Mouse (Mus musculus) limb, embryonic 10.5 days (tissue): ENCODE data around the gene March11. TPM values are rescaled to one million over a fixed set of nuclear protein-coding genes. Genes with fewer than 3 reads are reported as not detected.

ENCODE experiments used
- DNase-seq: peaks from one replicate; pipeline ENCODE4 v3.0.0-alpha.2; 2017; ENCODE audit warnings: low spot score
- H3K27ac ChIP-seq: fragments of 300-500 bp; sonication (generic); 2 replicates; pipeline ENCODE4 v1.5.1; 2016; ENCODE audit warnings: mild to moderate bottlenecking
- H3K27me3 ChIP-seq: fragments of 300-500 bp; sonication (generic); 2 replicates; pipeline ENCODE4 v1.6.1; 2016; ENCODE audit warnings: low read depth, mild to moderate bottlenecking; ENCODE audit not compliant: poor library complexity, severe bottlenecking
- H3K36me3 ChIP-seq: fragments of 300-500 bp; sonication (generic); 2 replicates; pipeline ENCODE4 v1.6.1; 2016; ENCODE audit warnings: mild to moderate bottlenecking, moderate library complexity
- H3K4me1 ChIP-seq: fragments of 300-500 bp; sonication (generic); 2 replicates; pipeline ENCODE4 v1.6.1; 2016
- H3K4me3 ChIP-seq: fragments of 300-500 bp; sonication (generic); 2 replicates; pipeline ENCODE4 v1.5.1; 2016; ENCODE audit warnings: mild to moderate bottlenecking, moderate library complexity
- H3K9me3 ChIP-seq: fragments of 300-500 bp; sonication (generic); replicated peaks from 2 replicates; pipeline ENCODE4 v1.6.1; 2016; ENCODE audit warnings: mild to moderate bottlenecking
- WGBS: fragments of 180-500 bp; shearing (Covaris S2); methylation state at CpG from one replicate; pipeline ENCODE4 v1.1.7; 2016; 5-methylcytosine and 5-hydroxymethylcytosine counted together
- polyA plus RNA-seq: library from polyadenylated mRNA; unstranded; fragments of >200 nt; fragmentation: Nextera tagmentation; extraction: Ambion mirVana; gene quantifications from 2 replicates; pipeline ENCODE4 v1.2.1, GENCODE M21; 2016

The March11 gene
- 0.24 and 0.30 TPM in 2 replicates for polyA plus RNA-seq

DNA sequence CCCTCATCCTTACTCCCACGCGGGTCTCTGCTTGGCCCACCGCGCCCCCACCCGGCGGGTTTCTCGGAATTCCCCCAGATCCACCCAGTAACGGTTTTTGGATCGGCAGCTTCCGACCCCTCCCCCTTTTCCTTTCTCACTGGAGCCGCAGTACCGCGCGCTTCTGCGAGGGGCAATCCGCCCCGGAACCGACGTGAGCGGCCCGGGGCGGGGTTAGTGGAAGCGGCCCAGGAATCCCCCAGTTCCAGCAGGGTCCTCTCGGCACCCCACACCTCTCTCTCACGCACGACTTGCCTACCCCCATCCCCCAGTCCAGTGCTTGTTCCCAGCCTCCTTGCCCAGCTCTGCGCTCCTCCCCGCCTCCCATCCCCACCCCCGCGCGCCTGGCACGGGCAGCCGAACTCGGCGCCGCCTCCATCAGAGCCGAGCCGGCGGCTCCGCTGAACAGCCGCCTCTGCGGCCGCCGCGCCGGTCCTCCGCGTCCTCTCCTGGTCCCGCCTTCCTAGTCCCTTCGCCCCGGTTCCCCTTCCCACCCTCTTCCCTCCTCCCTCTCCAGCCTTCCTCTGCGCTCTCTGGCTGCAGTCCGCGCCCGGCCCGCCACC is at the start of gene March11:
March11 (plus strand) TSS at position 420 of the 602 bp plus-strand sequence.
- H3K27me3 ChIP-seq: peaks cover 36% of the 10 kb centered on the region
- H3K36me3 ChIP-seq: no peaks in the 10 kb centered on the region
- H3K4me3 ChIP-seq: peak within 1 kb of the TSS; percentile 73
- 1% methylated on average over 50 of the region's 56 CpGs for WGBS
- no peaks in the 10 kb centered on the region for H3K9me3 ChIP-seq
- no peak within 1 kb of the TSS; the same call in 1 of the 2 replicates for H3K27ac ChIP-seq
- H3K4me1 ChIP-seq: peaks cover 17% of the 10 kb centered on the region
- peak; percentile 61 for DNase-seq

DNA sequence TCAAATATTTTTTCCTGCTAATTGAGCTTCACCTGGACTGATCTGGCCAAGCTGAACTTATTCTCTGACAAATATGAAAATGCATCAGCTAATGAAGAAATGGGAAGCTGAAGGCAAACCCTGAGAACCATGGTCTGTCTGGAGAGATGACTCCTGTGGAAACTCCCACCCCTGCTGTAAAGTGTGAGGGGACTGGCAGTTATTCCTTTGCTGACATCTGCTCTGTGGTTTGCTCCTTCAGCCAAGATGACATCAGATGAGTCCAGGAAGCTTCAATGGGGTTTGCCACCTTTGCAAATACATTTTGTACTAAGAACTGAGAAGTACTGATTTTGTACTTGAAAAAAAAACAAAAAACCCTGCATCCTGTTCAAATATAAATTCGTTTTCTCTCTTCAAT is 46.5 kb upstream of the March11 start:
- Histone ChIP-seq H3K4me1 (no peaks in the 10 kb centered on the region), H3K4me3 (no peak overlapping the region), H3K9me3 (no peaks in the 10 kb centered on the region), H3K27ac (no peak overlapping the region), H3K36me3 (no peaks in the 10 kb centered on the region), H3K27me3 (no peaks in the 10 kb centered on the region)
- DNase-seq: no peak
- 70% methylated on average over 1 of the region's 1 CpGs for WGBS

DNA sequence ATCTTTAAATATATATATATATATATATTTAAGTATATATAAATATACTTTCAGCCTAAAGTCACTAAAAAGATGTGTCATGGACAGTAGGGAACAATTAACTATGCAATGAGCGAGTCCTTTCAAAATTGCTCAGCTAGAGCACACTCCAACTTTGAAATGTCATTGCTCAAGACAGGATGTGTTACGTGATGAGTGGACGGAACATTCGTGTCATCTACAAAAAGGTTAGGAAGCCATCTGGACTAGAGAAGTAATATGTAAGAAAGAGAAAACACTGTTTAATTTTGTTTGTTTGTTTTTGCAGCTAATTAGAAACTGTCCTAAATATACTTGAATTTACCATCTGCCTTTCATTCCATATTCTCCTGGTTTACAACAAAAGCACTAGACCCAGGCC is 39.3 kb upstream of the March11 start:
- Histone ChIP-seq H3K36me3 (no peaks in the 10 kb centered on the region), H3K27me3 (no peaks in the 10 kb centered on the region), H3K27ac (no peak overlapping the region), H3K4me1 (no peaks in the 10 kb centered on the region), H3K9me3 (no peaks in the 10 kb centered on the region), H3K4me3 (no peak overlapping the region)
- 92% methylated on average over 4 of the region's 4 CpGs for WGBS
- no peak for DNase-seq

DNA sequence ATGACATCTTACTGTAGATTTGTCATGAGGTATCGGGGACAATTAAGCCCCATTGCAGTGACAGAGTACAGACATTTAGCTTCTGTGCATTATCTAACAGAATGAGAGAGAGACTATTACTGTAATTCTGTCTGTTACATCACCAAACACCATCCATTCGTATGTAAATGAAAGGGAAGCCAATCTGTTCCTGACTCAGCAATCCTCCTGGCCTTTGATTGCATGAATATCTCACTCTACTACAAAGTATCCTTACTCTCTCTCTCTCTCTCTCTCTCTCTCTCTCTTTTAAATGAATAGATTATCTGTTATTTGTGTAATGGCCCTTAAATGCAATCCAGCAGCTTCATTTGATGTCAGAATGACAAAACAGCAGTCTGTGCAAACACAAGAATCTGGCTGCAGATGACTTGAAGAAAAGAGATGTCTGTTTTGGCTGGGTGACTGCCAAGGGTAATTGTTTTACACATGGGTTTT is 32.8 kb upstream of the March11 start:
- Histone ChIP-seq H3K27ac (no peak overlapping the region), H3K27me3 (no peaks in the 10 kb centered on the region), H3K36me3 (no peaks in the 10 kb centered on the region), H3K9me3 (no peaks in the 10 kb centered on the region), H3K4me3 (no peak overlapping the region), H3K4me1 (no peaks in the 10 kb centered on the region)
- no peak for DNase-seq
- 84% methylated on average over 2 of the region's 2 CpGs for WGBS

DNA sequence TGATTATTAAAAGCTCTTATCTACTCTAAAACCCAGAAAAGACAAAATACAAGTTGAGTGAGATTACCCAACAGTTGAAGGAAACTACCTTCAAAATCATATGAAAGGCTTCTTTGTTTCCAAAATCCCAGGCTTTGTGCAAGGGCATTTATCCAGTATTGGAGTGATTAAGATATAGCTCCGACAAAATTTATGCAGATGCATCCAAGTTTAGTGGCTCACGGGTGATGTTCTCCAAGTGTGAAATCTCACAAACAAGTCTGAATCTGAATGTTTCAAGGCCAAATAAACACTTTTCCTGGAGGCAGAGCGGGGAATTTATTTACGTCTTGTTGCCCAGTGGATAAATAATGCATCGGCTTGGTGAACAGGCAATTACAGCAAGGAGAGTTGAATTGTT is 32.2 kb upstream of the March11 start:
- no peaks in the 10 kb centered on the region for H3K36me3 ChIP-seq
- WGBS: 92% methylated on average over 5 of the region's 5 CpGs
- no peaks in the 10 kb centered on the region for H3K4me1 ChIP-seq
- no peaks in the 10 kb centered on the region for H3K9me3 ChIP-seq
- H3K4me3 ChIP-seq: no peak overlapping the region
- no peak overlapping the region for H3K27ac ChIP-seq
- no peaks in the 10 kb centered on the region for H3K27me3 ChIP-seq
- no peak for DNase-seq

DNA sequence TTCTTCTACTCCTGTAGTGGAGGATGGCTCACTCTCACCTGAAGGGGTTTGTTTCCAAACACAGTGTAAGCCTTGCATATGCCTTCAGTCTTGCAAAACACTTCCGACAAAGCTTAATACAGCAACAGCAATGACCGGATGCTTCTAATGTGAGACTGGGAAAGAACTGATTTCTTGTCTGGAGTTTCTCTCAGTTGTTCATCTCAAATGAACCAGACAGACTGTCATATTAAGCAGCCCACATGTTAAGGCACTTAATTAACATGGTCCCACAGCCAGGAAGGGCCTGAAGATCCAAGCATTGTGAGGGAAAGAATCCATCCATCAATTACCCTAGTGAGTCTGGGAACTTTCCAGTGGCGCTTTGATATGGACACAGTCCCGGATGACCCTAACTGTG is 17.0 kb upstream of the March11 start:
- Histone ChIP-seq H3K36me3 (no peaks in the 10 kb centered on the region), H3K4me1 (no peaks in the 10 kb centered on the region), H3K4me3 (no peak overlapping the region), H3K27me3 (no peaks in the 10 kb centered on the region), H3K9me3 (no peaks in the 10 kb centered on the region), H3K27ac (no peak overlapping the region)
- no peak for DNase-seq
- WGBS: 71% methylated on average over 4 of the region's 4 CpGs

DNA sequence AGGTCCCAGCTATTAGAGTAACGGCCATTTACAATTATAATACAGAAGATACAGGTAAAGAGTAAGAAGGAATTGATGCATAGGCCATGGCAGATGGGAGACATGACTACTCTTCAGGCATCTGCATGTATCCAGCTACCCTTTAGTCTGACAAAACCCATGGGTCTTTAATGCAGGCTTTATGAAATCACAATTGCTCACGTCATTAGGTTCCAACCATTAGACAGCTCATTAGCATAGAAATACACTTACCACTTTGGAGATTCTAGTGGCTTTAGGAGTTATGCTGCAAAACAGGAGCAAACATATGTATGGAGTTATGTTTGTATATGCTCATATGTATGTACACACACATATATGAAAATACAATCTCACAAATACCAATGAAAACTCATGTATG is 16.0 kb upstream of the March11 start:
- no peaks in the 10 kb centered on the region for H3K4me1 ChIP-seq
- no peaks in the 10 kb centered on the region for H3K36me3 ChIP-seq
- no peak overlapping the region for H3K27ac ChIP-seq
- no peak for DNase-seq
- no peaks in the 10 kb centered on the region for H3K27me3 ChIP-seq
- no peak overlapping the region for H3K4me3 ChIP-seq
- H3K9me3 ChIP-seq: no peaks in the 10 kb centered on the region
- WGBS: 81% methylated on average over 2 of the region's 2 CpGs

DNA sequence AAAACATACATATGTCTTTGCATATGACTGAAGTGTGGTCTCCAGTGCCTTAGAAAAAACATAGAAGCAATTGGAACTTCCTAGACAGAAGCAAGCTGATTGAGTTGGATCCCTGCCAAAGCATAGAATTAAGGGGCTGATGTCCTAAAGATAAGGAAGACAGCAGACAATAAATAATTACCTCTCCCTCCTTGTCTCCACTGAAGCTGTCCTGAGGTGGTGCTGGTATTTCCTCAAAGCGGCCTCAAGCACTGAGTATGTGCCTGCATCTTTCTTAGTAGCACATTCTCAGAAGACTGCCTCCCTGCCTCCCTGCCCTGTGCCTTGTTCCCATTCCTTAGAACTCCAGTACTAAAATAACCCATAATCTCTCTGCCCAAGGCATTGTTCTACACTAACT is 15.6 kb upstream of the March11 start:
- 48% methylated on average over 1 of the region's 1 CpGs for WGBS
- H3K27me3 ChIP-seq: no peaks in the 10 kb centered on the region

DNA sequence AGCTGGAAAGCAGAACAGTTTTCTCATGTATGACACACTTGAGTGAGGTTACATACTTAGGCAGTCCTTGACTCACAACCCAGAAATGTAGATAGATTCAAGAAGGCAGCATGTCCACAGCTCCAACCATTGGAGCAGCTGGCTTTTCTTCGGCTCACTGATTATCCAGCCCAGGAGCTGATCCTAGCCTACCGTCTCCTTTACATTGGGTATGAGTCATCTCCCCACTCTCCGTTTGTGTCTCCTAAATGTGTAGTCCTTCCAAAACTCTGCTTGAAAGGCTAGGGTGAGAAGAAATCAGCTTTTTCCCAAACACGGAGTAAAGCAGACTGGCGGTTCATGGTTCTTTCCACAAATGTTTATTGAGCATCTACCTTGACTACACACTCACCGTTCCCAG is 10.2 kb upstream of the March11 start:
- no peak overlapping the region for H3K4me3 ChIP-seq

More for the DNA sequence above, 15.6 kb upstream of the March11 start:
- H3K4me3 ChIP-seq: no peak overlapping the region
- no peaks in the 10 kb centered on the region for H3K4me1 ChIP-seq
- H3K27ac ChIP-seq: no peak overlapping the region
- no peaks in the 10 kb centered on the region for H3K9me3 ChIP-seq
- no peak for DNase-seq
- no peaks in the 10 kb centered on the region for H3K36me3 ChIP-seq

DNA sequence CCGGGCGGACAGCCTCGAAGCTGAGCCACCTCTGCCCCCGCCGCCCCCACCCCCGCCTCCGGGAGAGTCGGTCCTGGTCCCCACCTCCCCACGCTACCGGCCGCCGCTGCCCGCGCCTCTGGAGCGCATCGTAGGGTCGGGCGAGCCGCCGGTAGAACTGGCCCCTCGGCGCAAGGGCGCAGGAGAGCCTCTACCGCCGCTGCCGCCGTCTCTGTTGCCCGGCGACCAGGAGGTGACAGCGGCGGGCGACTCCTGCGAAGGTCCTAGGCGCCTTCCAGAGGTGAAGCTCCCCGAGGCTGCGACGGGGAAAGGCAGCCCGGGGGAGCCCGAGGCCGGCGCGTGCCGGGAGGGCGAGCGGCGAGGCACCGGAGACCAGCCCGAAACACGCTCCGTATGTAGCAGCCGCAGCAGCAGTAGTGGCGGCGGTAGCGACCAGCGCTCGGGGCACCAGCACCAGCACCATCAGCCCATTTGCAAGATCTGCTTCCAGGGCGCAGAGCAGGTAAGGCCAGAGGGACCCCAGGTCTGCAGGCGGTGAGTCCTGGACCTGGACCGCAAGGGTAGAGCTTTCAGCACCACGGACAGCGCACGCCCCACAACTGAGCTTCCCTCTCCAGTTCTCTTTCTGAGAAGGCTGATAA is 563 bp downstream of the March11 start:
- no peaks in the 10 kb centered on the region for H3K9me3 ChIP-seq
- H3K4me3 ChIP-seq: peak overlapping the region; percentile 73
- peaks cover 36% of the 10 kb centered on the region for H3K27me3 ChIP-seq
- peak; percentile 92 for DNase-seq
- peaks cover 17% of the 10 kb centered on the region for H3K4me1 ChIP-seq
- no peak overlapping the region for H3K27ac ChIP-seq
- H3K36me3 ChIP-seq: no peaks in the 10 kb centered on the region
- WGBS: under 1% methylated on average over 62 of the region's 62 CpGs

More for the DNA sequence above, 10.2 kb upstream of the March11 start:
- Histone ChIP-seq H3K9me3 (no peaks in the 10 kb centered on the region), H3K36me3 (no peaks in the 10 kb centered on the region), H3K27me3 (no peaks in the 10 kb centered on the region), H3K4me1 (no peaks in the 10 kb centered on the region), H3K27ac (no peak overlapping the region)
- no peak for DNase-seq
- 92% methylated on average over 6 of the region's 6 CpGs for WGBS

DNA sequence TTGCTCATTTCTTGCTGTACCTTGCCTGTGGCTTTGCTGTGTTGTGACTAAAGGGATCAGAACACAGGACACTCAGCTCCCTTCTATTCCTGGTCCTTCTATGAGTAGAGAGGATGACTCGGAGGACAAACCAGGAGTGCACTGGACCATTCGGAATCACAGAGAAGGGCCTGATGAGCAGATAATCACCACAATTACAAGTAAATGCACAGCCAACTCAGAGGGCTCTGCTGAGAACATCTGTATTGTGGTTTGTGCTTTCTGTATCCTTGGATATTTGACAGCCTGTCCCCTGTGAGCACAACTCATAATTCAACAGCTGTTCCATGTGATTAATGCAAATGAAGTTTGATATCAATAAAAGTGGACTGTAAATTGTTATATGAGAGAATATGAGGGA is 11.0 kb downstream of the March11 start:
- Histone ChIP-seq H3K27ac (no peak overlapping the region), H3K27me3 (no peaks in the 10 kb centered on the region), H3K9me3 (no peaks in the 10 kb centered on the region), H3K4me1 (no peaks in the 10 kb centered on the region), H3K36me3 (no peaks in the 10 kb centered on the region), H3K4me3 (no peak overlapping the region)
- DNase-seq: no peak
- 92% methylated on average over 2 of the region's 2 CpGs for WGBS

DNA sequence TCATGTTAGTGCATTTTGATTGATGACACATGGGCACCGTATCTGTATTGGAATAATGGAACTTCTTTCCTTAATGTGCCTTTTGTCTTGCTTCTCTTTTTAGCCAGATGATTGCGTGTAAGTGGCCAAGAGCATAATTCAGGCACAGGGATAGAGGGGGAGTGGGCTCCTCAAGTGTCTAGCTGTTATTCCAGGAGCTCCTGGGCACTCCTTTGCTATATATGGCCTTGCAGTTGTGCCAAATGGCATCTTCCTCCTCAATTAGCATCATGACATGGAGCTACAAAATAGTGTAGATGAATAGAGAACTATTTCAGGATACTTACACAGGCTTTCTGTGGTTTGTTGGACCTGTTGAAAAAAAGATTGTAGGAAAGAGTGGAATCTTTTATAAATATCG is 11.6 kb downstream of the March11 start:
- 92% methylated on average over 3 of the region's 3 CpGs for WGBS
- Histone ChIP-seq H3K4me3 (no peak overlapping the region), H3K27ac (no peak overlapping the region), H3K36me3 (no peaks in the 10 kb centered on the region), H3K27me3 (no peaks in the 10 kb centered on the region), H3K4me1 (no peaks in the 10 kb centered on the region), H3K9me3 (no peaks in the 10 kb centered on the region)
- DNase-seq: no peak

DNA sequence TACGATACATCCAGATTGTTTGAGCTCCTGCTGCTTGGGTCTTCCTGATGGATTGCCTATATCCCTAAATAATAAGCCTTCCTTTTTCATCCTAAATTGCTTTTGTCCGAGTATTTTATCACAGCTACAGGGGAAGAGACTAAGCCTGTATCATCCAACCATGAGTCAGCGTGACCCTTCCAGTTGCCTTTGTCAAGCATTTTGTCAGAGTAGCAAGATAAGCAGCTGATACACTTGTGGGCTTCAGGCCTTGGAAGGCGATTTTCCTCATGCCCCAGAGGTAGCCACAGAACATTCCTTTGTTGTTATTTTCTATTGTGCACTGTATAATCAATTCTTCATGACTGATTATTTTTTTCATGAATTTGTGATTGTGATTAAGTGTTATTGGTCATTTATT is 14.0 kb downstream of the March11 start:
- H3K9me3 ChIP-seq: no peaks in the 10 kb centered on the region
- WGBS: 88% methylated on average over 4 of the region's 4 CpGs

More for the DNA sequence above, 14.0 kb downstream of the March11 start:
- H3K27ac ChIP-seq: no peak overlapping the region
- H3K4me1 ChIP-seq: no peaks in the 10 kb centered on the region
- H3K36me3 ChIP-seq: no peaks in the 10 kb centered on the region
- H3K4me3 ChIP-seq: no peak overlapping the region
- H3K27me3 ChIP-seq: no peaks in the 10 kb centered on the region
- no peak for DNase-seq
